Mouse (Mus musculus): ENCODE results near the gene Phlda3. TPM values are rescaled to one million over a fixed set of nuclear protein-coding genes. Genes with fewer than 3 reads are reported as not detected.

Gene Phlda3
- polyA plus RNA-seq (2015; fragmentation: Nextera tagmentation; extraction: Ambion mirVana): 12.5 and 14.8 TPM in 2 replicates

DNA sequence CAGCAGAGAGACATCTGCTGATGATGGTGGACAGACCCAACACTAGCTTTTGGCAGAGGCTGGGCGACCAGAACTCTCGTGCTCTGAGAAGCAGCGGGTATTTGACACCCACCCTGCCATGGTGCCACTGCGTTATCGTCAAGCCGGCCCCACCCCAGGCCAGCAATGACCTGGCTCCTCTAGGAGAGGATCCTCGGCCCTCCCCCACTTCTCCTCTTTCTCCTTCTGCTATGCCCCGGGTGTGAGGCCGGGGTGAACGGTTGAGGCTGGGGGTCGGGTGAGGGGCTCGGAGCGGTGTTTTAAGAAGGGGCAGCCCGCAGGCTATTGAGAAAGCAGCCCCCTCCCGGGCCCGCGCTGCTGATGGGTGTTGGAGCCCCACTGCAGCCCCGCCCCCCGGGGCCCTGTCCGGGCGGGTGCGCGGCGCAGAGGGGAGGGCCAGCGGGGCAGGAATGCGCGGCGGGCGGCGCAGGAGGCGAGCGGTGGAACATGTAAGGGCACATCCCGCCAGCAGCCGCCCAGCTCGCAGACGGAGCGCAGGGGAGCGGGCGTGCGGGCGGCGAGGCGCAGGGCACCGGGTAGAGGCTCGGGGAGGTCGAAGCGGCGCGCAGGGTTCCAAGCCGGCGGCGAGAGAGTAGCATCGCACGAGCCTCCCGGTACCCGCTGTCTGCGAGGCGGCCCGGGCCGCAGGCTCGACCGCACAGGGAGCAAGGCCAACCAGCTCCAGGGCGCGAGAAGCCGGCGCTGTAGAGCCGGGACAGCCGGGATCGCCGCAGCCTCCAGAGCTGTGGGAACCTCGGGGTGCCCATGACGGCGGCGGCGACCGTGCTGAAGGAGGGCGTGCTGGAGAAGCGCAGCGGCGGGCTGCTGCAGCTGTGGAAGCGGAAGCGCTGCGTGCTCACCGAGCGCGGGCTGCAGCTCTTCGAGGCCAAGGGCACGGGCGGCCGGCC, at the start of gene Phlda3:
Gene Phlda3, plus strand, starts transcription at position 475 of the 947 bp plus-strand sequence.
- Histone ChIP-seq H3K27me3 (peaks cover 18% of the 10 kb centered on the region), H3K9ac (replicated peaks) (peak within 1 kb of the TSS; percentile 87), H3K4me1 (replicated peaks) (peaks cover 26% of the 10 kb centered on the region), H3K9me3 (no peaks in the 10 kb centered on the region), H3K27ac (peak within 1 kb of the TSS; percentile 67; the same call in 1 of the 2 replicates), H3K4me3 (replicated peaks) (peak within 1 kb of the TSS; percentile 56), H3K4me2 (replicated peaks) (peak within 1 kb of the TSS; percentile 95), H3K36me3 (peaks cover 8% of the 10 kb centered on the region)
- under 1% methylated on average over 78 of the region's 90 CpGs for WGBS
- ATAC-seq: peak; percentile 86

DNA sequence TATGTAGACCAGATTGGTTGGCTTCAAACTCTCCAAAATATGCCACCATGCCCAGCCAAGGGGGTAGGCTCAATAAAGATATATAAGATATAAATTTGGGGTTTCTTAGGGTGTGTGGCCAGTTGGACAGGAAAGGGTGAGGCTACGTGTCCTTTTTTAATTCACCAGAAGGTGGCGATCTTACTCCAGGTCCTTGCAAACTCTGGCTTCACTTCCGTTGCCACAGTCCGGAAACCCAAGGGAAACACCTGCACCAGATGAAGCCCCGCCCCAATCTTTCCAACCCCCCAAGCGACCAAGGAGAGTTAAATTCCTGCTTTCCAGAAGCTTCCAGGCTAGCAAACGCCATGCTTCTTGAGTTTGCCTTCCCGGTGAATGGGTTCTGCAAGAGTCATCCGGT, 46.4 kb upstream of the Phlda3 start:
- WGBS: 19% methylated on average over 9 of the region's 9 CpGs
- Histone ChIP-seq H3K27ac (no peak overlapping the region), H3K9me3 (no peaks in the 10 kb centered on the region), H3K27me3 (no peaks in the 10 kb centered on the region), H3K4me1 (replicated peaks) (no peaks in the 10 kb centered on the region), H3K9ac (replicated peaks) (no peak overlapping the region), H3K4me3 (replicated peaks) (no peak overlapping the region), H3K36me3 (no peaks in the 10 kb centered on the region), H3K4me2 (replicated peaks) (no peak overlapping the region)
- ATAC-seq: peak; percentile 63

DNA sequence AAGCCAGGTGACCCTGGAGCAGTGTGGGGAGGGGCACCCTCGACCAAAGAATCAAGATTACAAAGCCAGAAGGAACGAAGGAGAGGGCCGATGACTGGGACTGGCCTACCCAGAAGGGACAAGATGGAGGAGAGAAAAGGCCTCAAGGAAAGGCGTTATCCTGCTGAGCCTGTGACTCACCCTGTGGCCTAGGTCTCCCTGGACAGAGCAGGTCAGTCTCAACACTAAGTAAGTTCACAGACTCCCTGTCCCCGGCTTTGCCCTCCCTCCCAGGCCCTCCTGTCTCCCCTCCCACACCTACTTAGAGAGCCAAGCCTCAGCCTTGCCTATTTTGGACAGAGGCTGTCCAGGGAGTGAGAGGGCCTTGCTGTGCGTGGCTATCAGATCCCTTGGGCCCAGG, 45.9 kb upstream of the Phlda3 start, which contains the start of gene Csrp1:
Gene Csrp1, plus strand, starts transcription at position 79 of the 400 bp plus-strand sequence.
- Histone ChIP-seq H3K4me2 (replicated peaks) (no peak within 1 kb of the TSS), H3K4me3 (replicated peaks) (no peak within 1 kb of the TSS), H3K9me3 (no peaks in the 10 kb centered on the region), H3K27ac (no peak within 1 kb of the TSS), H3K27me3 (no peaks in the 10 kb centered on the region), H3K4me1 (replicated peaks) (no peaks in the 10 kb centered on the region), H3K36me3 (no peaks in the 10 kb centered on the region), H3K9ac (replicated peaks) (no peak within 1 kb of the TSS)
- ATAC-seq: peak; percentile 43; the same call in 1 of the 2 replicates
- WGBS: 72% methylated on average over 6 of the region's 6 CpGs

DNA sequence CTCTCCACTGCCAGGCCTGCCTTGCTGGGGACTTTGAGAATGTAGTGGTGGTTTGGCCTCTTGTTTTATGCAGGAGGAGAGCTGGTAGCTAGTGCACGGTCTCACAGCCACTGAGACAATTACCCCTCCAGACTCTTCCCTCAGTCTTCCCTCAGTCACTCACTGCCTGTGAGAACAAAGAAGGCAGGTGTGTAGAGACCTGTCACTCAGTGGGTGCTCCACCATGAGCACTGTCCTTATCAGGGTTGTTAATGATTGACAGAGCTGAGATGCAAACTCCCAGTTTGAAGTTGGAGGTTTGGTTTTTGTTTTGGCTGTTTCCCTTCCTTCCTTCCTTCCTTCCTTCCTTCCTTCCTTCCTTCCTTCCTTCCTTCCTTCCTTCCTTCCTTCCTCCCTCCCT, 42.9 kb upstream of the Phlda3 start:
- Histone ChIP-seq H3K36me3 (no peaks in the 10 kb centered on the region), H3K9me3 (no peaks in the 10 kb centered on the region), H3K4me1 (replicated peaks) (no peaks in the 10 kb centered on the region), H3K27me3 (no peaks in the 10 kb centered on the region), H3K4me2 (replicated peaks) (no peak overlapping the region), H3K9ac (replicated peaks) (no peak overlapping the region), H3K27ac (no peak overlapping the region), H3K4me3 (replicated peaks) (no peak overlapping the region)
- no peak for ATAC-seq
- 59% methylated on average over 1 of the region's 1 CpGs for WGBS

DNA sequence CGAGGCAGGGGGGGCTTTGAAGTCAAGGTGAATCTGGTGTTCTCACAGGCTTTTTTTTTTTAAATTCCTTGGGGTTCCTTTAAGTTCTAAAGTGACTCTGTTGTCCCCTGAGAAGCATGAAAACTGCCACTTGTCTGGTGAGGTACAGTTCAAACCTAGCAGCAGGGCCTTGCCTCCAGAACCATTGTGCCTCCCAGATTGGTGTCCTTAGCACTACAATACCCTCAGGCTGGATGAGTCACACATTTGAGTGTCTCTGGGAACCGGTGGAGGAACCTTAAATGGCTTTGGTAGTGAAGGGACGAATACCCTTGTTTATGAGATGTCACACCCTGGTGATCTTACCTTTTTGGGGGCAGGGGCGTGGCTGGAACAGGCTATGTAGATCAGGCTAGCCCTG, 41.8 kb upstream of the Phlda3 start:
- no peak for ATAC-seq

DNA sequence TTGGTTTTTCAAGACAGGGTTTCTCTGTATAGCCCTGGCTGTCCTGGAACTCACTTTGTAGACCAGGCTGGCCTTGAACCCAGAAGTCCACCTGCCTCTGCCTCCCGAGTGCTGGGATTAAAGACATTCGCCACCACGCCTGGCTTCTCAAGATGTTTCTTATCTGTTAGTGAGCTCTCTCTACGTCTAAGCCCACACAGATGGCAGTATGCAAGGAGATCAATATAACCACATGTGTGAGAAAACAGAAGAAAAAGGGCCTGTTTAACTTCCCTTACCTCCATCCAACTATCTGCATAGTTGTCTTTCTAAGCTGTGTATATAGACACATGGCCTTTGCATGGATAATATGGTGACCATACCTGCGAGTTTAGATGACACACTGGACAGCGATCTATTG, 40.6 kb upstream of the Phlda3 start:
- ATAC-seq: no peak
- peaks cover 5% of the 10 kb centered on the region; the same call in 1 of the 2 replicates for H3K27me3 ChIP-seq
- no peak overlapping the region for H3K27ac ChIP-seq
- H3K4me3 ChIP-seq (replicated peaks): no peak overlapping the region
- H3K4me1 ChIP-seq (replicated peaks): peaks cover 21% of the 10 kb centered on the region
- H3K36me3 ChIP-seq: no peaks in the 10 kb centered on the region
- no peaks in the 10 kb centered on the region for H3K9me3 ChIP-seq
- no peak overlapping the region for H3K4me2 ChIP-seq (replicated peaks)
- 93% methylated on average over 6 of the region's 6 CpGs for WGBS
- no peak overlapping the region for H3K9ac ChIP-seq (replicated peaks)

More for the DNA sequence above, 41.8 kb upstream of the Phlda3 start:
- H3K9ac ChIP-seq (replicated peaks): no peak overlapping the region
- no peaks in the 10 kb centered on the region for H3K9me3 ChIP-seq
- H3K27me3 ChIP-seq: no peaks in the 10 kb centered on the region
- H3K4me1 ChIP-seq (replicated peaks): peaks cover 9% of the 10 kb centered on the region
- no peak overlapping the region for H3K4me2 ChIP-seq (replicated peaks)
- WGBS: 74% methylated on average over 4 of the region's 4 CpGs
- H3K27ac ChIP-seq: no peak overlapping the region
- no peaks in the 10 kb centered on the region for H3K36me3 ChIP-seq
- H3K4me3 ChIP-seq (replicated peaks): no peak overlapping the region

DNA sequence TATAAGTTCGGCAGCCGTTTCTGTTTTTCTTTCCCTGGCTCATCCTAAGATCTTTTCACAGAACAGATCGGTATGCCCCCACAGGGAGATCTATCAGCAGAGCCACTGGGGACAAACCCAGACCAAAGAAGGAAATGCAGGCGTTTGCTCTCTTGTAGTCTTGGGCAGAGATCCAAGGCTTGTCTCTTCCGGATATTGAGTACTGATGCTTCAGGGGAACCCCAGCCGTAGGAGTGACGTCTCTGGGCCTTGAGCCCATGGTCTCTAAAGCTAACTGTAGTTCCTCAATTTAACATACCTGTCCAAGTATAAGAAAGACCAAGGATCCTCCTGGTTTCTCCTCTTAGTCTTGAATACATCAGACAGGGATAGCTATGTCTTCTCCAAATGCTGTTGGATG, 40.0 kb upstream of the Phlda3 start:
- ATAC-seq: no peak
- H3K9ac ChIP-seq (replicated peaks): no peak overlapping the region
- peaks cover 5% of the 10 kb centered on the region; the same call in 1 of the 2 replicates for H3K27me3 ChIP-seq
- no peaks in the 10 kb centered on the region for H3K36me3 ChIP-seq
- peaks cover 23% of the 10 kb centered on the region for H3K4me1 ChIP-seq (replicated peaks)
- H3K4me3 ChIP-seq (replicated peaks): no peak overlapping the region
- H3K4me2 ChIP-seq (replicated peaks): no peak overlapping the region
- no peaks in the 10 kb centered on the region for H3K9me3 ChIP-seq
- WGBS: 91% methylated on average over 7 of the region's 7 CpGs
- no peak overlapping the region for H3K27ac ChIP-seq

DNA sequence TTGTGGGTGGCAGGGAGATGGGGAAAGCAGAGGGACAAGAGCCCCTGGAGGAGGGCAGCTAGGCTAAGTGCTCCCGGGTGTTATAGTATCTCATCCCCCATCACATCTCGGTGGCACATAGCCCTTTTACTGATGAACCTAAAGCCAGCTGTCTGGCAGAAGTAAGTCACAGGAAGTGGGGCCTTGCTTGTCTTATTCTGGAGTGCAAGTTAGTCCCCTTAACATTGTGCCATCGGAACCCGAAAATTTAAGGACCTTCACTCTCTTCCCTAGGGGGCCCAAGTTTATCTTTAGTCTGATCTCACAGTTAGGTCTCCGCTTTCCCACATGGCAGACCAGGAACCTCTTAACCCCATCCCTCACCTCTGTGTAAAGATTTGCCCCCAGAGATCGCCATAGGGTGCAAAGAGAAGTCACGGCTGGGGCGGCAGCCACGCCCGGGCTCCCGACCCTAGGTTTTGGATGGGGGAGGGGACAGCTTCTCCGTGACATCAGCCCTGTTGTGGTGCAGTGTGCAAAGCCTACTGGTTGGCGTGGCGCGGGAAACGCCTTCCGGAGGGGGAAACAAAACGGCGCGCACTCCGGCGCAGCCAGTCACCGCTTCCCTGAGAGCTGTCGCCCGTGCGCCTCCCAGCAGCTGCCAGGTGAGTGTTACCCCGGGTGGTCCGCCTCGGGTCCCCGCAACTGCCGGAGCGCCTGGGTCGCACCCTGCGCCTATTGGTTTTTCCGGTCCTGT, 37.1 kb upstream of the Phlda3 start:
- 2% methylated on average over 35 of the region's 35 CpGs for WGBS
- peak overlapping the region; percentile 66 for H3K9ac ChIP-seq (replicated peaks)
- H3K4me1 ChIP-seq (replicated peaks): peaks cover 43% of the 10 kb centered on the region
- ATAC-seq: peak; percentile 88
- no peaks in the 10 kb centered on the region for H3K9me3 ChIP-seq
- peak overlapping the region; percentile 88 for H3K4me2 ChIP-seq (replicated peaks)
- peaks cover 5% of the 10 kb centered on the region; the same call in 1 of the 2 replicates for H3K27me3 ChIP-seq
- H3K27ac ChIP-seq: no peak overlapping the region
- H3K36me3 ChIP-seq: no peaks in the 10 kb centered on the region
- H3K4me3 ChIP-seq (replicated peaks): peak overlapping the region; percentile 52

DNA sequence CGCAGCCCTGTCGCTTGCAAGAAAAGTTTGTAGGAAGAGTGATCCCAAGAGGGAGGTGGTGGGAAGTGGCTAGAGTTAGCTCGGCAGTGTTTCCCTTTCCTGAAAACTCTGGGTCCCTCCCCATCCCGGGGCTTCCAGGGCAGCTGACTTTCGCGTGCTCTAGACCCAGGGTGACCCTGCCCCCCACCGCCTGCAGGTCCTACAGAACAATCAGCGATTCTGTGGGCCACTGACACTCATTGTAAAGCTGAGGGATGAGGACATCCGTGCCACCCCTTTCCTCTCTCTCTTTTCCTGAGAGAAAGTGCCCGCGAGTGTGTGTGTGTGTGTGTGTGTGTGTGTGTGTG, 36.6 kb upstream of the Phlda3 start:
- Histone ChIP-seq H3K4me2 (replicated peaks) (peak overlapping the region; percentile 88), H3K27ac (no peak overlapping the region), H3K4me1 (replicated peaks) (peaks cover 49% of the 10 kb centered on the region), H3K36me3 (no peaks in the 10 kb centered on the region), H3K9me3 (no peaks in the 10 kb centered on the region), H3K27me3 (peaks cover 5% of the 10 kb centered on the region; the same call in 1 of the 2 replicates), H3K9ac (replicated peaks) (peak overlapping the region; percentile 66), H3K4me3 (replicated peaks) (peak overlapping the region; percentile 52)
- under 1% methylated on average over 11 of the region's 11 CpGs for WGBS
- ATAC-seq: peak; percentile 28

DNA sequence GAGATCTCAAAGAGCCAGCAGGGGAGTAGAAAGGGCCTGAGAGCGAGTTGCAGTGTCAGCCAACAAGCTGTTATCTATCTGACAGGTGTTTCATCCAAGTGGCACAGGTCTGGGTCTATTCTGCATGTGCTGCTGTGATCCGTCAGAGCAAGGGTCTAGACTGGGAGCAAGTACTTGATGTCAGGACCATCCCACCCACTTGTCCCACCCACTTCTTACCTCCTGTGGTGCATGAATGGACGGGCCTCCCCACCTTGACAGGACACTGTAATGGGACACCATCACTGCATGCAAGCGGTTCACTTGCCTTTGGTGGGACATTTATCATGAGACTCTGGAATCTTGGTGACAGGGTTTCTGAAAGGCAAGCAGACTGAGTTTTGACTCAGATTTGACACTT, 36.1 kb upstream of the Phlda3 start:
- 0 out of 2 replicates have a peak overlapping the region, but pooled peaks have one; percentile 66 for H3K9ac ChIP-seq (replicated peaks)
- ATAC-seq: no peak
- H3K4me3 ChIP-seq (replicated peaks): peak overlapping the region; percentile 52
- H3K9me3 ChIP-seq: no peaks in the 10 kb centered on the region
- peaks cover 52% of the 10 kb centered on the region for H3K4me1 ChIP-seq (replicated peaks)
- no peaks in the 10 kb centered on the region for H3K36me3 ChIP-seq
- H3K27ac ChIP-seq: no peak overlapping the region
- 42% methylated on average over 4 of the region's 4 CpGs for WGBS
- H3K27me3 ChIP-seq: peaks cover 5% of the 10 kb centered on the region; the same call in 1 of the 2 replicates
- H3K4me2 ChIP-seq (replicated peaks): peak overlapping the region; percentile 88

DNA sequence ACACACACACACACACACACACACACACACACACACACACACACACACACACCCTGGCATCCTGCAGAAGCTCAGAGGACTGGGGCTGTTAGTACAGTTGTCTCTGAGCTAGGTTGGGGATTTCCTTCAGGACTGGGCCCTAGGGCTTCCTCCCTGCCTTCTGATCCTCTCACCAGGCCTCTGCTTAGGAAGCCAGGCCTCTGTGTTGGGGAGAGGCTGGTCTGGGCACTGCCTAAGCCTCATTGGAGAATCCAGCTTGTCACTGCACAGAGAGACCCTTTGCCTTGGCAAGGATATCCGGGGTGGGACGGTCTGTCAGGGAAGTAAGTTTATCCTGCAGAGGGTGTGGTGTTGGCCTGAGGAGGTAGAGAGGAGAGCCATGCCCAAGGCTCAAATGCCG, 35.6 kb upstream of the Phlda3 start:
- Histone ChIP-seq H3K27me3 (peaks cover 5% of the 10 kb centered on the region; the same call in 1 of the 2 replicates), H3K4me2 (replicated peaks) (peak overlapping the region; percentile 12), H3K4me1 (replicated peaks) (peaks cover 56% of the 10 kb centered on the region), H3K27ac (no peak overlapping the region), H3K36me3 (no peaks in the 10 kb centered on the region), H3K9me3 (no peaks in the 10 kb centered on the region), H3K9ac (replicated peaks) (no peak overlapping the region), H3K4me3 (replicated peaks) (no peak overlapping the region)
- WGBS: 49% methylated on average over 3 of the region's 3 CpGs
- no peak for ATAC-seq

DNA sequence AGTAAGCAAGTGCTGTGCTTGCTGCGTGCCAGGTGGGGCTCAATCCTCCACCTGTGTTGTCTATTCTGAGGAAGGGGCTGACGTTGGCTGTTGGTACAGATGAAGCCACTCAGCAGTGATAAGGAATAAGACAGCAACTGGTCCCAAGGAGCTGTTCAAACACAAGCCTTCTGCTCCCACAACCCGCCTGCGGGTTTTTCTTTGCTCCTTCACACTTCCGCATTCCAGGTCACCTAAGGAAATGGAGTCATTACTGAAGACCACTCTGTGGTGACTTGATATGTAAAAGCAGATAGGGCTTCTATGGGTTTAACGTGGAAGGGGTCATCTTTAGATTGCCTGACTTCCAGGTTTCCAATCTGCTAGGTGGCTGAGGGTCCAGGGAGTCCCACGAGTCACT, 34.5 kb upstream of the Phlda3 start:
- H3K4me3 ChIP-seq (replicated peaks): no peak overlapping the region
- WGBS: 78% methylated on average over 7 of the region's 7 CpGs
- H3K36me3 ChIP-seq: no peaks in the 10 kb centered on the region
- H3K4me2 ChIP-seq (replicated peaks): no peak overlapping the region
- H3K9me3 ChIP-seq: peaks cover 2% of the 10 kb centered on the region; the same call in 1 of the 2 replicates
- ATAC-seq: no peak
- no peak overlapping the region for H3K9ac ChIP-seq (replicated peaks)
- H3K27ac ChIP-seq: no peak overlapping the region
- peaks cover 5% of the 10 kb centered on the region; the same call in 1 of the 2 replicates for H3K27me3 ChIP-seq
- peaks cover 60% of the 10 kb centered on the region for H3K4me1 ChIP-seq (replicated peaks)

Data from midbrain, embryonic 13.5 days (tissue).